Mouse (Mus musculus) lung, postnatal 14 days (tissue): ENCODE data around the gene Spry1.

ENCODE experiments used
- DNase-seq: peaks from one replicate; pipeline ENCODE4 v3.0.0; 2021

Gene Spry1

GRCm38 (mm10) chr3:37642681-37643214 lies 3.0 kb downstream of the Spry1 start:
- DNase-seq, result no peak

- no peak for DNase-seq
Observed at GRCm38 (mm10) chr3:37643411-37643810, 3.7 kb downstream of the Spry1 start.

- DNase-seq, result no peak
Observed at GRCm38 (mm10) chr3:37643903-37644302, 4.2 kb downstream of the Spry1 start.

DNA sequence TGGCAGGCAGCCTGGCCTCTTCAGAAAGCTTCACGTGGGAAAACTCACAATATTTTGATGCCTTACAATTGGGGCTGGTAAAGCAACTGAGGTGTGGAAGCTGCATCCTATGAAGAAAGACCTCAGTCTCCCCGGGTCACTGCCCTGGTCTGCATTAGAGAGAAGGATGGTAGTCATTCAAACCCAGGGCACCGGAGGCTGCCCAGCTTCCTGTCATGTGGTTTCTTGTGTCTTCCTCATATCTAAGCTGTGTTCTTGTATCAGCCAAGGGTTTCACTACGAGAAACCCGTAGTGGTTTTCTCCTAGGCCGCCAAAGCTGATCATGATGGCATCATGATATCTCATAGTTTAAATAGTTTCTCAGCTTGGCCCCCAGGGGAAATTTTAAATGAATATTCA lies 5.3 kb downstream of the Spry1 start:
- no peak for DNase-seq

GRCm38 (mm10) chr3:37646221-37646620 lies 6.5 kb downstream of the Spry1 start:
- no peak for DNase-seq

DNA sequence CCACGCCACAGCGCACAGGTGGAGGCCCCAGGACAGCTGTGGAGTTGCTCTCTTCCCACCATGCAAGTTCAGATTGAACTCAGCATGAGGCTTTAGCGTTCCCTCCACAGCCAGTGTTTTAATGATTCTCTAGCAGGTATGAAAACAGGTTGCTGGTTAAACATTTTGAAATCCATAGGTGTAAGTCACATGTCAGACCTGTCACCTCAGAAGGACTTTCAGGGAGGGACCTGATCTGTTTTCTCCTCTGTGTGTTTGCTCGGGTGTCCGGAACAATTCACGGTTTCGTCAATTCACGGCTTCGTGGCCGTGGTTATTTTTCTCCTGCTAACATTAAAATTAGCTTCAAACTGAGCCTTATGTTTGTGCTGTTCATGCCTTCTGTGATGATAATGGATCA lies 7.5 kb downstream of the Spry1 start:
- no peak for DNase-seq

DNA sequence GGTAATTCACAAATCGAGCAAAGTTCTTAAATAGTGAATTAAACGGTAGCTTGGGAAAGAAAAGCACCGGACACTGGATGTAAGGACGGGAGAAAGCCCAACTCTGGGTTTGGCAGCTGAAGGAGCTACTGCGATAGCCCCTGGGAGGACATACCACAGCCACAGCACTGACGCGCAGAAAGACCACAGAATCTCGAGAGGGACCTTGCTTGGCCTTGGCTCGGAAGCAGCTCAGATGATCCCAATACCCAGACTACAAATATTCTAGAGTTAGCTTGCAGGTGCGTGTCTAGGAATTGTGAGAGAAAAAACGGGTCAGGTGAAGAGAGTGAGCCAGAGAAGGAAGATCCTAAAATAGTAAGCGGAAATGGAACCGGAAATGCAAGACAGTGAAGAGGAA lies 8.5 kb downstream of the Spry1 start:
- no peak for DNase-seq

GRCm38 (mm10) chr3:37649281-37649680 lies 9.5 kb downstream of the Spry1 start:
- DNase-seq, result no peak

GRCm38 (mm10) chr3:37652537-37652936 lies 12.8 kb downstream of the Spry1 start:
- DNase-seq, result no peak

DNA sequence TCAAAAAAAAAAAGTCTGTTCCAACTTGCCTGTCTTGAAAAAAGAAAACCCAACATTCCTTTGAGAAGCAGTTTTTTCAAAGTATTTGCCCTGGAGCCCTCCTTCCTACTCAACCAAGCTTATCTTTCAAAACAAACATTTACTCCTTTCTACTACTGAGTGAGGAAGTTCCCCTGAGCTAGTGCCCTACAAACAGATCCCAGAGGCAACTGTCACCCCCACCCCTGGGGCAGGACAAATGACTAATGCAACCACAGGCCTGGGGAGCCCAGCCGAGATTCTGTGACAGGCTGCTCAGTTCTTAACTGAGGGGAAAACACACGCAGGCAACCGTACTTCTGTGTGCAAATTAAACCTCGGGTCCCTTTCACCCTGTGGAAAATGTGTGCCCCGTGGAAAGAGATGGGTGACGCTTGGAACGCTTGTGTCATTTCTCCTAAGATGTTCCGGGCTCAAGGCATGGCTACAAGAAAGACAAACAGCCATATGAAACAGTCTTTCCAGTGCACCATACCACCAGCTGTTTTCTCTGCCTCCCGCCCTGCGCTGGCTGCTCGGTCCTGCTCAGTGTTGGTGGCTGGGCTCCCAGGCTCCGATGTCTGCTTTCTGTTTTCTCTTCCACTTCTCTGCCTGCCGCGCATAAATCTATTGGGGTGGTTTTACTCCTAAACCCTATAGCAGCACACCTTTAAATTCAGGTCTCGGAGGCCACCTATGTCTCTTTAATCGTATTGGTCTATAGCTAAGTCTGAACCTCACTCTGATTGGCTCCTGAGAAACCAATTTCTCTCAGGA lies 14.4 kb downstream of the Spry1 start:
- peak; percentile 62 for DNase-seq

DNA sequence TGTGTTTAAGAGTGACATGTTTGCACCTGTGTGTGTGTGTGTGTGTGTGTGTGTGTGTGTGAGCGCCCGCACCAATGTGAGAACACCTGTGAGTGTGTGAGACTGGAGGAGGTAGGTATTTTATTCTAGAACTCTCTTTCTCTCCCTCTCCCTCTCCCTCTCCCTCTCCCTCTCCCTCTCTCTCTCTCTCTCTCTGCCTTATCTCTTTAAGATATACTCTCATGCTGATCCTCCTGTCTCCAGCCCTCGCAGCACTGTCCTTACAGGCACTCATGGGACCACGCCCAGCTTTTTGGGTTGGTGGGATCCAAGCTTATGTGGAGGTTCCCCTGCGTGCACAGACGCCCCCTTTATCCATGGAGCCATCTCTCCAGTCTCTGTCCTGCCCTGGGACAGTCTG lies 15.0 kb downstream of the Spry1 start:
- DNase-seq, result no peak

GRCm38 (mm10) chr3:37655933-37656633 lies 16.3 kb downstream of the Spry1 start:
- no peak for DNase-seq

GRCm38 (mm10) chr3:37657009-37657408 lies 17.3 kb downstream of the Spry1 start:
- DNase-seq, result no peak

DNA sequence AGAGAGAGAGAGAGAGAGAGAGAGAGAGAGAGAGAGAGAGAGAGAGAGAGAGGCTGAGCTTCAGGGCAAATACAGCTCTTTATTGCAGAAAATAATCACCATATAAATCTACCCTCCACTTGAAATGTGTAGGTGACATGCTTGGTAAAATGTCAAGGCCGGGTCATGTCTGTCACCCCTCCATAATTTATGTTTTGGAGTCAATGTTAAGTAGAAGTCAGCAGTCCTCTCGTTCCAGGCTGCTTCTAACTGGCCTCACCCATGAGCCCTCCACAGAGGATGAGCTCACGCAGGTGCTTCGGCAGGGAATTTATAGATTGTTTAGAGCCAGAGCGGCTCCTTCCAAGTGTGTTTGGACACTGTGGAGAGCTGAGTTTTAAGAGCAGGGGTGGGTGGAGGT lies 18.4 kb downstream of the Spry1 start:
- no peak for DNase-seq

- no peak for DNase-seq
Observed at GRCm38 (mm10) chr3:37659621-37660020, 19.9 kb downstream of the Spry1 start.

GRCm38 (mm10) chr3:37666291-37667118 lies 26.8 kb downstream of the Spry1 start:
- DNase-seq, result peak; percentile 45

DNA sequence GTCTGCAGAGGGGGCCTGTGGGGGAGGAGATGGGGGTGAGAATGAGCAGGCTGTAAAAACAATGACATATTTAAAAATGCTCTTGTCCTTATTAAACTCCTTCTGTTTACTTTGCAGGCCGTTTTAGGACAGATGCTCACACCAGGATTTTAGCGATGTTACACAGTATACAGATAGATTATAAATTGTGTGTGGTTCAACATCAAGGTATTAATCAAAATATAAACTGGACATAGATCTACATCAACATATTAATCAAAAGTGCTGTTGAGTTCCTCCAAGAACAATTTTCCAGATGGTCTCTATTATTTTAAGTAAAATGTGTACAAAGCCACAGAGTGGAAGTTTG lies 27.3 kb downstream of the Spry1 start:
- no peak for DNase-seq

DNA sequence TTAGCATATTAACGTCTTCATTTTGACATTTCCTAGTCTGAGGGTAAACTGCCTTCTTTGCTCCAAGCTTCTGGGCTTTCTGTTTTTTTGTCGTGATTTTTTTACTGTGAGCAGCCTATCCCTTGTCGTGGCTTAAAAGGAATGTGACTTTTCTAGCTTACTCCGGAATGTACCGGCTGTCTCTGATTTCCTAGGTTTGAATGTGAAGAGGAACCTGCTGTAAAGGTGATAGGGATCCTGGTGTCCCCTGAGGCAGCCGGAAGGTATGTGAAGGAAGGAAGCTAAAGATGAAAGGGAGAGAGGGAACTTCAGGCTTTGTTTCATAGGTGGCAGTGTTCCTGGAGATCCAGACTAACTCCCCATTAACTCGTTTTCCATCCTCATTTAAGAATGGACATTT lies 28.0 kb downstream of the Spry1 start:
- DNase-seq, result no peak

DNA sequence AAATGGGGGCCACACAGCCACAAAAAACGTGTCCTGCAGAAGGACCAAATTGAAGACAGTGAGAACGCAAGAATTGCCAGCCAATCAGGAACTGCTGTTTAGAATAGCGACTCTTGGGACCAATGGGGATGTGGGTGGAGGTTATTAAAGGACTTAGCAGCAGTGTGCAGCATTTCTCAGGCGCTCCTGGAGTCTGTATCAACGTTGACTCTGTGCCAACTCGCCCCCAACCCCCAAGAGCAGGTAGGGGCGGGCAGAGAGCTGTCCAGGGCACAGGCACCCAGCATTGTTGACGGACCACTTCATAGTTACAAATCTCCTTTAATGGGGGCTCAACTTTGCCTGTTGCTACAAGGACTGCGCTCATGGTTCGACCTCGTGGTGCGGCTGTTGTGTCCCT lies 28.9 kb downstream of the Spry1 start:
- no peak for DNase-seq

DNA sequence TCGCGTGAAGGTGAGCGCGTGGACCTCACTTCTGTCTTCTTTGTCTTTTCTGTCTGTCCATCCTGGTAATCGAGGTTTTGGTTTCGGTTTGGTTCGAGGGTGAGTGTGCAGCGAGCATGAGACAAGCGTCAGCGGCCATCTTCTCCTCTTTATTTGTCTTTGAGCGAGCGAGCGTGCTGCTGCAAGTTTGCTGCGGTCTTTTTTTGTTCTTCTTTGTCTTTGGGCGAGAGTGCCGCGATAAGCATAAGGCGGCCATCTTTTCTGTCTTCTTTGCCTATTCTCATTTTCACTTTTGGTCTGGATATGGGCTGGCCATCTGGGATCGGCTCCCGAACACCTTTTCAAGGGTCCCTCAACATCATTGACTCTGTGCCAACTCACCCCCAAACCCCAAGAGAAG lies 29.4 kb downstream of the Spry1 start:
- DNase-seq, result no peak

- DNase-seq, result no peak
Observed at GRCm38 (mm10) chr3:37672266-37673040, 32.7 kb downstream of the Spry1 start.

GRCm38 (mm10) chr3:37673513-37674261 lies 33.9 kb downstream of the Spry1 start:
- DNase-seq, result no peak
